Mouse (Mus musculus): ENCODE measurements around the gene Dph5.

DNA sequence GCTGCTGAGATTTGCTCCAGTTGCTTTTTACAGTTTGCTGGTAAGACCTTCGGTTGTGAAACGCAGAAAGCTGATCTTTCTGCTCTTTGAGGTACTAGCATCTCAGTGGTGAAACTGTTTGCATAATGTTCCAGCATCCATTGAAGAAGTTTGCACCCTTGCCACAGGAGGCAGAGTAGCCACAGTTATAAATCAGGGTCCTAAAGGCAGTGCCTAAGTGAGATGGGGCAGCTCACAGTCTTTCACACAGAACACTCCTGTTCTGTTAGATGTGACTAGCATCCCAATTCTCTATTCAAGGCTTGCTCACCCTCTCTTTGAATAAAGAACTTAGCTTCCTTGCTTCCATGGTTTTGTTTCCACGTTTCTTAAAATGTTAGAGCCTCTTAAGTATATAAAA is 17.4 kb downstream of the Dph5 start:
- no peak for TF ChIP-seq MAX (IDR thresholded peaks at IDR 0.05)
- no peak for TF ChIP-seq USF1 (IDR thresholded peaks at IDR 0.05; ENCODE audit: low read depth)

Measured in C2C12 (cell line).